Mouse (Mus musculus) c-Kit-positive CD71-positive TER-119-positive erythroid progenitor cells, embryonic 14.5 days (primary cell): Measurements from ENCODE around the gene Wwtr1.

Experiments
- DNase-seq: peaks from one replicate; pipeline ENCODE4 v3.0.0-alpha.2; 2013; ENCODE audit warnings: low spot score

Wwtr1 gene

GRCm38 (mm10) chr3:57575660-57576055, at the start of gene Wwtr1:
TSS of gene Wwtr1 (minus strand) at chr3:57575910.
- DNase-seq = no peak

GRCm38 (mm10) chr3:57619718-57620117, 44.0 kb upstream of the Wwtr1 start:
- DNase-seq = no peak

- DNase-seq = no peak
Measured at GRCm38 (mm10) chr3:57615652-57616051, 39.9 kb upstream of the Wwtr1 start.

DNA sequence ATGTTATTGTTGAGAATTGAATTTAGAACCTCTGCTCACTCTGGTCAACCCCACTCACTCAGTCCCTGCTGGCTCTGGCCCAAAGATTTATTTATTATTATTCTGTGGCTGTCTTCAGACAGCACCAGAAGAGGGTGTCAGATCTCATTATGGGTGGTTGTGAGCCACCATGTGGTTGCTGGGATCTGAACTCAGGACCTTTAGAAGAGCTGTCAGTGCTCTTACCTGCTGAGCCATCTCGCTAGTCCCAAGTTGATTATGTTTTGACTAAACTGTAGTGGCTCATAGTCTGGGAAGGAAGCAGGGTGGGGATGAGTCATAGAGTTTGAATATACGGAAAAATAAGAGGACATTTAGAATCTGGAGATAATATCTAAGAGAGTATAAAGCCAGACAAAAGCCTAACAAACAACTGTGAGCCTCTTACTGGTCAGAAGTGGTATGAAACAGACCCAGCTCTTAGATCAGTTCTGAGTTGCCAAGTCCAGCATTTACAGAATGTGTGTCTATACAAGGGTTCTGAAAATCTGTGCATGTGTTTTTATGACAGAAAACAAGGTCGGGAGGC, 36.8 kb upstream of the Wwtr1 start:
- DNase-seq = no peak

DNA sequence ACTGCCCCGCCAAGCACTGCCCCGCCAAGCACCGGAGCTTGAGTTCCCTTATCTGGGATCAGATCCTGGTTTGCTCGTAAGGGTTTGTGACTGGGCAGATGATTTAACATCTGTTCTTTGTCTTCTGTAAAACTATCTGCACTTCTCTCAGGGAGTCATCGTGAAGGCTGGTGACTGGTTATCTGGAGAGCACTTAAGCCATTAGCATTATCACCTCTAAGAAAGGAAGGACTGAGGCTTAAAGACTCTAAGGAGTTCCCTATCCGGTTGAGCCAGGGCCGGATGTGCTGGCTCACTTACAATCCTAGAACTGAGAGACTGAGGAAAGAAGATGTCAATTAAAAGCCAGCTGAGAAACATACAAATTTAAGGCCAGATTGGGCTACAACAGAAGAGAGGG, 36.1 kb upstream of the Wwtr1 start:
- DNase-seq = no peak

DNA sequence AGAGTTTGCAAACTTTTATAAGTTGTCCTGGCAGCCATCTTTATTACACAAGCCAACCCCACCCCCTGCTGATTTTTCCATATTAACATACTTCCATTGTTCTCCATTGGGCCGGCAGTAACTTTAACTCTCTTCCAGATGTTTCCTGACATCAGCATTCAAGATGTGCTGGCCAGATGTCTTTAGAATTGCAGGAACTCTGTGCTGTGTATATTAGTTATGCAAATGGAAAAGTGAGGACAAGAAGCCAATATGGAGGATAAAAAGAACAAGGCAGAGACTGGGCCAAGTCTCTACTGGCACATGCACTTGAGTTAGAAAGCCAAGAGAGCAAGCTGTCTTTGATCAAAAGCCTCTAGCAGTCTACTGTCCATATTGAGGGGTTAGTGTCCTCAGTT, 28.9 kb upstream of the Wwtr1 start:
- no peak for DNase-seq

- no peak for DNase-seq
Measured at GRCm38 (mm10) chr3:57603891-57604617, 28.3 kb upstream of the Wwtr1 start.

DNA sequence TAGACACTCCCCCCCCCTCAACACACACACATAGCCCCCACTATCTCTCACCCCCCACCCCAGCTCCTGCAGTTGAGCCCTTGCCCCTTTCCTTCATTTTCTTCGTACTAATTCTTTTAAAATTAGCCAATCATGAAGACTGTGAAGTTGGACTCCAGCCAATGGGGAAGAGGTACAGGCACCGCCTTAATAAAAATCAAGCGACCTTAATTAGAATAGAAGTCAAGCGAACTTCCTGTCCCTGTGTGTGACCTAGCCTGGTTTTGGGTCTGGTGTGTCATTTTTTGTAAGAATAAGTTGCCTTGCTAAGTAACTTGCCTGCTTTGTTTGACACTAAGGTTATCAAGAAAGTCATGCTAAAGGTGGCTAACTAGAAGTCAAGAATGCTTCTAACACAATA, 26.9 kb upstream of the Wwtr1 start:
- DNase-seq = no peak

GRCm38 (mm10) chr3:57596566-57596965, 20.9 kb upstream of the Wwtr1 start:
- DNase-seq = no peak

GRCm38 (mm10) chr3:57595506-57595905, 19.8 kb upstream of the Wwtr1 start:
- DNase-seq = no peak

GRCm38 (mm10) chr3:57585967-57586366, 10.3 kb upstream of the Wwtr1 start:
- DNase-seq = no peak

GRCm38 (mm10) chr3:57583533-57583932, 7.8 kb upstream of the Wwtr1 start:
- DNase-seq = no peak

DNA sequence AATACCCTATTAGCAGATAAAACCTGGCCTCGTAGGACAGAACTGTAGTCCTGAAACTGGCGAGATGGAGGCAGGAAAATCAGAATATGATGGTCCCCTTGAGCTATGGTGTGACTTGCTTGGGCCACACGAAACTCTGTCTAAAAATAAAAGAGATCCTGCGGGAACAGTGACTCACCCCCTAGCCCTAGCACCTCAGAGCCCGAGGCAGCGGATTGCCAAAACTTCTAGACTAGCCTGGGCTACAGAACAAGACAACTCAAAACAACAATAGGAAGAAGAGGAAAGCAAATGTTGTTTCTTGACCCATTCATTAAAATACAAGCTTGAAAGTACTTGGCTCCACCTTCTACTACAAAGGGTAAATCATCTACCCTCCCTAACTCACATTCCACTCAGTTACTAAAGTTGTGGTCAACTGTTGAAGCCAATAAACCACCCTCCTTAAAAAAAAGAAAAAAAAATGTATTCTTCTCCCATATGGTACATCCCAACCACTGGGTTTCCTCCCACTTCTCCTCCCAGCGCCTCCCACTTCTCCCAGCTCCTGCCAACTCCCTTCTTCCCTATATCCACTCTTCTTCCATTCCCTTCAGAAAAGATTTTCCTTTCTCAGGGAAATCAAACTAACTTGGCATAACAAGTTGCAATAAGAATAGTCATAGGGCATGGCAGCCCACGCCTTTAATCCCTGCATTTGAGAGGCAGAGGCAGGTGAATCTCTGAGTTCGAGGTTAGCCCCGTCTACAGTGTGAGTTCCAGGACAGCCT, 4.9 kb upstream of the Wwtr1 start:
- DNase-seq = no peak

DNA sequence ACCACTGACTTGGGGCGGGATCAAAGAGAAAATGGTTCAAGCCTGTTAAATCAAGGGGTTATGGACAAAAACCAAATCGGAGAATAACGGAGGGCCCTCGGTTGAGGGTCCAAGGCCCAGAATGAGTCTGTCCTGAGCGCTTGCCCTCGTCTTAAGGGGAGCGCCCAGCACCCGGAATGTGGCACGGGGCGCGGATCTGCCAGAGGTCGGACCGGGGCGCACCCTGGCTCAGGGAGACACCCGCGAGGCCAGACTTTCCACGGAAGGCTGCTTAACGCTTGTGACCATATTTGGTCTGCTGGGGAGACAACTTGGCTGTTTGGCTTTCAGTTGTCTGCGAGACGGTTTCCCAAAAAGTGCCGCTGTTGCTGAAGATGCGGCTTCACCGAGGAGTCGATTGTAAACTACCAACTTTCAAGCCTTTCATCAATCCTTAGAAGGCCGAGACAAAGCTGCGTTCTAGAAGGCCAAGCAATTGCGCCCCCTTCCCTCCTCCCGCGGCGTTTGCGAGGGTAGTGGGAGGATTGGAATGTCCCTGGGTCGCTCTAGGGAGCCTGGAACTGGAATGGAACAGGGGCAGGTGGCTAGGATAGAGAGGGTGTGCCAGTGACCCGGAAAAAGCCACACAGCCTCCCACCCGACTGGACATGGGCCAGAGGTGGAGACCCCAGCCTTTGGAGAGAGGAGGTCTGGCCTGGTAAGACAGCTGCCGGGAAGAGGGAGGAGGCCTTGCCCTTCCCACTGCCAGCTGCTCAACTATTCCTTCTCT, 530 bp upstream of the Wwtr1 start:
- no peak for DNase-seq

- no peak for DNase-seq
Measured at GRCm38 (mm10) chr3:57574885-57575659, 638 bp downstream of the Wwtr1 start.

DNA sequence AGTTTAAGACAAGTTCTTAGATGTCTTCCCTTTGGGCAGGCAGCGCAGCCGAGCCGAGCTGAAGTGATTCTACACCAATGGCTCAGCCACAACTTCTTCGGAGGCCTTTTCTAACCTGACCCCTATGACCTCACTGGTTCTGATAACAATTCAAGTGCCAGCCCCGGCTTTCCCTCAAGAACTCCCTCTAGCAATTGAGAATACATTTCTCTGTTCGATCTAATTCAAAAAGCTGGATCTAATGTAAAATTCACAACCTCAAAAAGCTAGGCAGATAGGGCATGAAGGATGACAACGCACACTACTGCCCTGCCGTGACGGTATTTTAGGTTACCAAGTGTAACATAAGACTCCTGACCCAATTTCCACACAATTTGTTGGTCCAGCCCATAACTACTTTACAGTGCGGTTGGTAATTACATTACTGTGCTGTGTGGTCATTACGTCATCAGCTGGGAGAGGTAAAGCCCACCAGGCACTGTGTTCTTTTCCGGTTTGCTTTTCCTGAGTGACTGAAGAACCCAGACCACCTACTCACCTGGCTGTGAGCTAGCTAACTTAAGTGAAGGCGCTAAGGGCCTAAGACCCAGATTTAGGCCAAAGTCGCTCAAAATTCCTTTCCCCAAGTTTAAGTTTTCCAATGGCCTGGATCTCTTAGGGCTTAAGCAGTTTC, 1.7 kb downstream of the Wwtr1 start:
- no peak for DNase-seq

- no peak for DNase-seq
Measured at GRCm38 (mm10) chr3:57572331-57572975, 3.3 kb downstream of the Wwtr1 start.

DNA sequence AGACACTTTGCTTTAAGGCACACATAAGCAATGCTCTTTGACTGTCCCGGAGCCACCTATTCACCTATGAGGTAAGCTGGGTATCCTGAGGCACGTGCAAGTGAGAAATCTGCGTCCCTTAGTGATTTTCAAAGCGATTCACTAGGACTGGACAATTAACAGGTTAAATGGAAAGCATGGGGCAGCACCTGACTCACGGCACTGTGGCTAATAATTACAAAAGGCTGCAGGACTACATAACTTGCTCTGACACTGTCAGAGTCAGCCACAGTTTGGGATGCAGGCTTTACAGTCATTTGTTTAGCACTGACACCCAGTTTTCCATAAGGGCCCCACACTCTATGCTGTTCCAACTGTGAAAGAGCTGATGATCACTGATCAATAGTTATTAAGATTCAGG, 9.1 kb downstream of the Wwtr1 start:
- no peak for DNase-seq

GRCm38 (mm10) chr3:57563627-57564026, 12.1 kb downstream of the Wwtr1 start:
- no peak for DNase-seq

- DNase-seq = no peak
Measured at GRCm38 (mm10) chr3:57562996-57563506, 12.7 kb downstream of the Wwtr1 start.
